Mouse (Mus musculus) heart, embryonic 10.5 days (tissue): ENCODE data around the gene Wfdc3. TPM values are rescaled to one million over a fixed set of nuclear protein-coding genes. Genes with fewer than 3 reads are reported as not detected.

ENCODE experiments used
- DNase-seq: peaks from one replicate; pipeline ENCODE4 v3.0.0-alpha.2; 2017; ENCODE audit warnings: low spot score
- H3K27ac ChIP-seq: fragments of 300-500 bp; sonication (generic); 2 replicates; pipeline ENCODE4 v1.5.1; 2016; ENCODE audit warnings: mild to moderate bottlenecking
- H3K27me3 ChIP-seq: fragments of 300-500 bp; sonication (generic); 2 replicates; pipeline ENCODE4 v1.6.1; 2016; ENCODE audit warnings: mild to moderate bottlenecking; ENCODE audit not compliant: poor library complexity, insufficient read depth, severe bottlenecking
- H3K36me3 ChIP-seq: fragments of 300-500 bp; sonication (generic); 2 replicates; pipeline ENCODE4 v1.6.1; 2016; ENCODE audit warnings: mild to moderate bottlenecking, moderate library complexity
- H3K4me1 ChIP-seq: fragments of 300-500 bp; sonication (generic); 2 replicates; pipeline ENCODE4 v1.6.1; 2016; ENCODE audit warnings: mild to moderate bottlenecking
- H3K4me3 ChIP-seq: fragments of 300-500 bp; sonication (generic); 2 replicates; pipeline ENCODE4 v1.5.1; 2016; ENCODE audit warnings: mild to moderate bottlenecking, moderate library complexity
- H3K9me3 ChIP-seq: fragments of 300-500 bp; sonication (generic); 2 replicates; pipeline ENCODE4 v1.6.1; 2016; ENCODE audit warnings: mild to moderate bottlenecking, moderate library complexity
- WGBS: fragments of 180-500 bp; shearing (Covaris S2); methylation state at CpG from one replicate; pipeline ENCODE4 v1.1.7; 2016; 5-methylcytosine and 5-hydroxymethylcytosine counted together
- polyA plus RNA-seq: library from polyadenylated mRNA; unstranded; fragments of >200 nt; fragmentation: Nextera tagmentation; extraction: Ambion mirVana; gene quantifications from 2 replicates; pipeline ENCODE4 v1.2.1, GENCODE M21; 2016

Gene Wfdc3
- polyA plus RNA-seq, 1 experiment from 2014 or later = 0.43 TPM

DNA sequence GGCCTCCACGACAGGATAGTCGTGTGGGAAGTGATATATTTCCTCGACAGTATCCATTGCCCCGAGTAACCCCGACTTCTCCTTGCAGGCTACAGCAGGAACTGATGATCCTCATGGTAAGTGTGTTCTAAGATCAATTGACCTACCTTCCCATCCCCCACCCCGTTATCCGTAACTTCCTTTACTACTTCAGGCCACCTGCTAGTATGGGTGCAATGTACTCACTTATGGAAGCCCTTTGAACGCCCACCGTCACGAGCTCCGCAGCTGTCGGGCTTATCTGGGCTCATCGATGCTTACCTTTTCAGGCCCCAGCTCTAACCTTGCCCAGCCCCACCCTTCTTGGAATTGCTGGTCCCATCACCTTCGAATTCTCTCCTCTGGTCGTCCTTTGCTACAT lies 24.5 kb upstream of the Wfdc3 start:
- Histone ChIP-seq H3K36me3 (peaks cover 55% of the 10 kb centered on the region), H3K4me1 (peaks cover 21% of the 10 kb centered on the region), H3K9me3 (no peaks in the 10 kb centered on the region), H3K4me3 (peak overlapping the region; percentile 89), H3K27me3 (no peaks in the 10 kb centered on the region), H3K27ac (peak overlapping the region; percentile 97)
- DNase-seq = no peak
- WGBS = 4% methylated on average over 15 of the region's 15 CpGs

GRCm38 (mm10) chr2:164769258-164770037 lies 23.7 kb upstream of the Wfdc3 start, which contains the start of gene Ube2c:
Ube2c (plus strand) TSS chr2:164769898.
- no peaks in the 10 kb centered on the region for H3K27me3 ChIP-seq
- peaks cover 21% of the 10 kb centered on the region for H3K4me1 ChIP-seq
- DNase-seq = peak; percentile 100
- peak within 1 kb of the TSS; percentile 89 for H3K4me3 ChIP-seq
- peaks cover 62% of the 10 kb centered on the region for H3K36me3 ChIP-seq
- peak within 1 kb of the TSS; percentile 97 for H3K27ac ChIP-seq
- 2% methylated on average over 53 of the region's 53 CpGs for whole genome bisulfite sequencing
- no peaks in the 10 kb centered on the region for H3K9me3 ChIP-seq

DNA sequence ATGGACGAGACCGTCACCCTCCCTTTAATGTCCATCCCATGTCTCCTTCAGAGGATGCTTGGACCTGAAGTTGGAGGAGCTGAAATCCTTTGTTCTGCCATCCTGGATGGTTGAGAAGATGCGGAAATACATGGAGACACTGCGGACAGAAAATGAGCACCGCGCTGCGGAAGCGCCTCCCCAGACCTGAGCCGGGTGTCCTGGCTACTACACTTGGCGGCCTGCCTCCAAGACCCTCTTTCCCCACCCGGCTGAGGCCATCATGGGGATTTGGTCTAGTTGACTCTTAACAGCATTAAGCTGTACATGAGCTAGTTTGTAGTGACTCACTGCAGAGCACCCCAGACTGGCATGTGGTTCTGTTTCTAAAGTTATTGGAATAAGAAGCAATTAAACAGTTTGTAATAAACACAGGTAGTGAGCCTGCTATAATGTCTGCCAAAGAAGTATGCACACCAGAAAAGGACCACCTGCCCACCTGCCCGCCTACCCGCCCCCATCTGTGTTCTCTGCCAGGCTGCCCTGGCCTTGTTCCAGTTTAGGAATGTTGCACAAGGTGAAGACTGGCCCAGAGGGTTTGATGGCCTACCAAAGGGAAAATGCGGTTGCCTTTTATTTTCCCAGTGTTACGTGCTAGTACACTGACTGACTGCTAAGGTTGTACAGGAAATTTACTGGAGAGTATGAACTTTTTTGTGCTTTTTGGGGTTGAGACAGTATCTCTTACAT lies 22.2 kb upstream of the Wfdc3 start:
- H3K27me3 ChIP-seq = no peaks in the 10 kb centered on the region
- DNase-seq = no peak
- H3K9me3 ChIP-seq = no peaks in the 10 kb centered on the region
- no peak overlapping the region for H3K4me3 ChIP-seq
- no peak overlapping the region for H3K27ac ChIP-seq
- WGBS = 94% methylated on average over 15 of the region's 15 CpGs
- H3K4me1 ChIP-seq = peaks cover 23% of the 10 kb centered on the region
- peaks cover 68% of the 10 kb centered on the region for H3K36me3 ChIP-seq

DNA sequence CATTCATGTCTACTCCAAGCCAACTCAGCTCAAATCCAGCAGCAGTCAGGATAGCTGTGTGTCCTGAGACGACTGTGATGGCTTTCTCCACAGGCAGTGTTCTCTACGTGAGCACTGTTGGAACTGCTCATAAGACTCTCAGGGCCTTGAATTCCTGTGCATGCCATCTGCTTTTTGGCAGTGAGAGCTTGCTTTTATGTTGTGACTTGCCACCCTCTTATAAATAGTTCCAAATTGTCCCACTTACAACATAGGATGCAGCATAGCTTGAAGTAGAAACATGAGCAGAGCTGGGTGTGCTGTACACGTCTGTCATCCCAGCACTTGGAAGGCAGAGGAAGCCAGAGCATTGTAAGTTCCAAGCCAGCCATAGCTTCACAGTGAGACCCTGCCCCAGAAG lies 20.1 kb upstream of the Wfdc3 start:
- Histone ChIP-seq H3K36me3 (peaks cover 69% of the 10 kb centered on the region), H3K27me3 (no peaks in the 10 kb centered on the region), H3K4me3 (no peak overlapping the region), H3K4me1 (peaks cover 16% of the 10 kb centered on the region), H3K27ac (no peak overlapping the region), H3K9me3 (no peaks in the 10 kb centered on the region)
- DNase-seq = no peak
- 66% methylated on average over 3 of the region's 3 CpGs for WGBS

- Histone ChIP-seq H3K27ac (no peak overlapping the region), H3K9me3 (no peaks in the 10 kb centered on the region), H3K27me3 (no peaks in the 10 kb centered on the region), H3K36me3 (peaks cover 94% of the 10 kb centered on the region), H3K4me1 (peaks cover 11% of the 10 kb centered on the region; the same call in 1 of the 2 replicates), H3K4me3 (no peak overlapping the region)
- no peak for DNase-seq
- 88% methylated on average over 7 of the region's 7 CpGs for WGBS
Observed at GRCm38 (mm10) chr2:164762593-164762992, 16.9 kb upstream of the Wfdc3 start.

DNA sequence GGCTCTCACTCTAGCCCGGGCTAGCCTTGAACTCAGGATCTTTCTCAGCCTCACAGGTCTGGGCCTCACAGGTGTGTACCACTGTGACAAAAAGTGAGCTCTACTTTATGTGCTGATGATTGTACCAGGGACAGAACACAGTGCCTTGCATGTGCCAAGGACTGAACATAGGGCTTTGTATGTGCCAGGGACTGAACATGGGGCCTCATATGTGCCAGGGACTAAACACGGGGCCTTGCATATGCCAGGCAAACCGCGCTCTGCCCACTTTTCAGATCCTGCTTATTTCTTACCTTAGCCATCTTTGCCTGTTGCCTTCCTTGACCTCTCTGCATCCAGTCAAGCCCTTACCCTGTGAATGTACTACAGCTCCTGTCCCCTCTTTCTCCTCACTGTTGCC lies 16.2 kb upstream of the Wfdc3 start:
- H3K9me3 ChIP-seq = no peaks in the 10 kb centered on the region
- no peak overlapping the region for H3K4me3 ChIP-seq
- WGBS = 97% methylated on average over 4 of the region's 4 CpGs

GRCm38 (mm10) chr2:164761502-164761901 lies 15.8 kb upstream of the Wfdc3 start:
- H3K27me3 ChIP-seq = no peaks in the 10 kb centered on the region
- 89% methylated on average over 2 of the region's 2 CpGs for WGBS
- no peak for DNase-seq
- H3K27ac ChIP-seq = no peak overlapping the region
- peaks cover 11% of the 10 kb centered on the region; the same call in 1 of the 2 replicates for H3K4me1 ChIP-seq
- H3K9me3 ChIP-seq = no peaks in the 10 kb centered on the region
- no peak overlapping the region for H3K4me3 ChIP-seq
- peaks cover 94% of the 10 kb centered on the region for H3K36me3 ChIP-seq

More for the DNA sequence above, 16.2 kb upstream of the Wfdc3 start:
- Histone ChIP-seq H3K4me1 (peaks cover 11% of the 10 kb centered on the region; the same call in 1 of the 2 replicates), H3K27me3 (no peaks in the 10 kb centered on the region), H3K36me3 (peaks cover 94% of the 10 kb centered on the region), H3K27ac (no peak overlapping the region)
- no peak for DNase-seq

DNA sequence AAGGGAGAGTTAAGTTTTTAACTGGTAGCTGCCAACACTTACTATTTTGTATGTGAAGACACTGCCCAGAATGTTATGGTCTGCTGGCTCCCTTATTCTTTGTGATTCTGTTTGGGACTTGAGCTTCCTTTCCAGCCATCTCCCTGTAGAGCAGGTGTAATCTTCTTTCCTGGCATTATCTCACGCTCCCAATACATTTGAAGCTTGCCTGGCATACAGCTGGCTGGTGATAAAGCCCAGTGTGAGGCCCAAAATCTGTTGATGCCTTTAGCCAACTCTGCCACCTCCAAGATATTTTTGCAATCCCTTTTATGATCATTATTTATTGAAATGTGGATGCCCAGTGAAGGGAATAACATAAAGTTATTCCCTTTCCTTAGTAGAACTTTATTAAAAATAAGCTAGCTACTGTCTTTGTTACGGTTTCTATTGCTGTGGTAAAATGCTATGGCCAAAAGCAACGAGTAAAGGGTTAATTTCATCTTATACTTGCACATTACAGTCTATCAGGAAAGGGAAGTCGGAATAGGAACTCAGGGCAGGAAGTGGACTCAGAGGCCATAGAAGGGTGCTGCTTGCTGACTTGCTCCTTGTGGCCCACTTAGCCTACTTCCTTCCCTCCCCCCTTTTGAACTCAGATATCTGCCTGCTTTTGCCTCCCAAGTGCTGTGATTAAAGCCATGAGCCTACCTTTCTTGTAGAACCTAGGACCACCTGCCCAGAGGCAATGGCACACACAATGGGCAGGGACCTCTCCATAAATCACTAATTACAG lies 14.5 kb upstream of the Wfdc3 start:
- no peak for DNase-seq
- Histone ChIP-seq H3K4me1 (peaks cover 20% of the 10 kb centered on the region), H3K27me3 (no peaks in the 10 kb centered on the region), H3K4me3 (no peak overlapping the region), H3K36me3 (peaks cover 94% of the 10 kb centered on the region), H3K27ac (no peak overlapping the region), H3K9me3 (no peaks in the 10 kb centered on the region)
- WGBS = 82% methylated on average over 4 of the region's 4 CpGs

DNA sequence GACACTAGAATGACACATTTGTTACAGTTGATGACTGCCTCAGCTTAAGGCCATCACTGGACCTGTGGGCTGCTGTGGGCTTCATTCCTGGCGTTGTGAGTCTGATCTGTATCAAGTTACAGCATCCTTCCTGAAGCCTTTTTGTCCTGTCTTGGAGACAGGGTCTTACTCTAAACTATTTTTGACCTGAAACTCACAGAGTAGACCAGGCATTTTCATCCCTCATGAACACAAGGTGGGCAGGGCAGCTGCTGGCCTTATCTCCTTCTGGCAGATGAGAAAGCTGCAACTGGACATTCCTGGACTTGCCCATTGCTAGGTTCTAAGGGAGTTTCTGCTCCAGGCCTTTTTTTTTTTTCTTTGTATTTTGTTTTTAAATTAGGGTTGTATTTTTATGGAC lies 13.0 kb upstream of the Wfdc3 start:
- Histone ChIP-seq H3K36me3 (peaks cover 100% of the 10 kb centered on the region), H3K27ac (no peak overlapping the region), H3K4me1 (peaks cover 35% of the 10 kb centered on the region), H3K9me3 (no peaks in the 10 kb centered on the region), H3K27me3 (no peaks in the 10 kb centered on the region), H3K4me3 (no peak overlapping the region)
- WGBS = 64% methylated on average over 1 of the region's 1 CpGs
- no peak for DNase-seq

DNA sequence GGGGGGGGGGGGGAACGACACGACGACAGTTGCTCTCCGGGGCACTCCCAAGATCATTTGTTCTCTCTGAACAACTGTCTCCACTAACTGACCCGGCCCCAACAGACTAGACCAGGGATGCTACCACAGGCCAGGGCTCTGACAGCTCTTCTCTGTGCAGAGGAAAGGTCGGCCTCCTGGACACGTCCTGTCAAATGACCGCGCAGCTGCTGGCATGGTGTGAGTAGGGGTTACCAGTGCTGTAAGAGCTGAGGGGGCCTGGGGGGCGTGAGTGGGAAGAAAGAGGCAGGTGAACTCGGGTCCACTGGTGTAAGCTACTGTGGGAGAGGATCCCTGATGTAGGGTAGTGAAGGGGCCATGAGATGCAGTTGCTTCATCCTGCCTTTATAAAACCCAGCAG lies 12.1 kb upstream of the Wfdc3 start:
- Histone ChIP-seq H3K27ac (no peak overlapping the region), H3K9me3 (no peaks in the 10 kb centered on the region), H3K36me3 (peaks cover 99% of the 10 kb centered on the region), H3K4me3 (no peak overlapping the region), H3K27me3 (no peaks in the 10 kb centered on the region), H3K4me1 (peaks cover 34% of the 10 kb centered on the region)
- no peak for DNase-seq
- 91% methylated on average over 11 of the region's 11 CpGs for WGBS

DNA sequence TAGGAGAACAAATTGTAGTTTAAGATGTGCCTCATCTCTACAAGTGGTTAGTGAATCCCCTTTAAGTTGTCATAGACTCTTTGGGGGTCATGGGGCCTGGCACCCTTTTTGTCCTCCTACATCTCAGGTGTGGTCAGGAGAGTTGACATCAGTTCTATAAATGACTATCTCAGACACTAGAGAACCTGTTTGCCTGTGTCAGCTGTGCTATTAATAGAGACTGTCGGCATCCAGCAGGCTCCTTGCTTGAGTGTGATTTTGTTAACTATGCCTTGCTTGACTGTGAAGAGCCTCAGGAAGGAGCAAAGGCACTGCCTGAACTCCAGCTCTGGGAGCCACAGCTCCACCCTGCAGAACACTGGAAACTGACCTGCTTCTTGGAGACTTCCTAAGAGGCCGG lies 9.1 kb upstream of the Wfdc3 start:
- peak overlapping the region; percentile 83 for H3K27ac ChIP-seq
- 61% methylated on average over 2 of the region's 2 CpGs for WGBS
- peaks cover 97% of the 10 kb centered on the region for H3K36me3 ChIP-seq
- peaks cover 26% of the 10 kb centered on the region for H3K4me1 ChIP-seq
- H3K9me3 ChIP-seq = no peaks in the 10 kb centered on the region
- no peaks in the 10 kb centered on the region for H3K27me3 ChIP-seq
- peak overlapping the region; percentile 18; the same call in 1 of the 2 replicates for H3K4me3 ChIP-seq
- DNase-seq = no peak

GRCm38 (mm10) chr2:164754105-164754504 lies 8.4 kb upstream of the Wfdc3 start:
- DNase-seq = no peak
- WGBS = 81% methylated on average over 11 of the region's 11 CpGs
- Histone ChIP-seq H3K9me3 (no peaks in the 10 kb centered on the region), H3K4me3 (no peak overlapping the region), H3K4me1 (peaks cover 26% of the 10 kb centered on the region), H3K36me3 (peaks cover 95% of the 10 kb centered on the region), H3K27me3 (no peaks in the 10 kb centered on the region), H3K27ac (peak overlapping the region; percentile 83)

DNA sequence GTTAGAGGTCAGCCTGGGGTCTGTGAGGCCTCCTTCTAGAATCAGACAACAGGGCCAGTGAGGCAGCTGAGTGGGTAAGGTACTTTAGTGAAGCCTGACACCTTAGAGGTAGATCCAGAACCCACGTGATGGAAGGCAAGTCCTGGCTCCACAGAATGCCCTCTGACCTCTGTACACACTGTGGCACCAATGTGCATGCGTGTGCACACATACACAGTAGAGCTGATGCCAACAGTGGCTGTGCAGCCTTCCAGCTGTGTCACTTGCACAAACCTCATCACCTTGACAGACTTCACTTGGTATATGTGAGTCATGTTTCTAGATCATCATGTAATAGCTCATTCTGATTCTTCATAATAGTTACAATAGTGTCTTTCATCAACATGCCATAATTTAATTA lies 6.7 kb upstream of the Wfdc3 start:
- no peak for DNase-seq
- no peak overlapping the region for H3K4me3 ChIP-seq
- H3K4me1 ChIP-seq = peaks cover 26% of the 10 kb centered on the region
- no peak overlapping the region for H3K27ac ChIP-seq
- H3K36me3 ChIP-seq = peaks cover 95% of the 10 kb centered on the region
- no peaks in the 10 kb centered on the region for H3K9me3 ChIP-seq
- WGBS = 94% methylated on average over 2 of the region's 2 CpGs
- H3K27me3 ChIP-seq = no peaks in the 10 kb centered on the region
